Mouse (Mus musculus): Measurements from ENCODE around the gene Rere.

Rere gene

DNA sequence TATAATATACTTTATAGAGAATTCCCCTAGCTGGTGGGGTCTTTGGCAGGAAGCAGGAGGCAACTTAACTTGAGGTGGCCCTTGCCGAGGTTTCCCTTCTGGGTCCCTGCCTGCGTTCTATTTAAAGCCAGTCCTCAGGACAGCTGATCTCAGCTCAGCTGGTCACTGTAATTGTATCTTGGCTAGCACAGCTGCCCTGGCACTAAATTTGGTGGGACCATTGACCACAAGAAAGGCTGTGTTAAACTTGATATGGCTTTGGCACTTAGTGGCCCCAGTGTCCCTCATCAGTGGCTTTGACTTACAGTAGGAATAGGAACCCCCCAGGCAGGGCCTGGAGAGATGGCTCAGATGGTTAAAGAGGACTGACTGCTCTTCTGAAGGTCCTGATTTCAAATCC is 35.6 kb upstream of the Rere start:
- no peak for TF ChIP-seq GATA4 (IDR thresholded peaks at IDR 0.05; ENCODE audit: insufficient replicate concordance, low read length)

- no peak for TF ChIP-seq GATA4 (IDR thresholded peaks at IDR 0.05; ENCODE audit: insufficient replicate concordance, low read length)
Observed at GRCm38 (mm10) chr4:150248009-150248408, 33.4 kb upstream of the Rere start.

DNA sequence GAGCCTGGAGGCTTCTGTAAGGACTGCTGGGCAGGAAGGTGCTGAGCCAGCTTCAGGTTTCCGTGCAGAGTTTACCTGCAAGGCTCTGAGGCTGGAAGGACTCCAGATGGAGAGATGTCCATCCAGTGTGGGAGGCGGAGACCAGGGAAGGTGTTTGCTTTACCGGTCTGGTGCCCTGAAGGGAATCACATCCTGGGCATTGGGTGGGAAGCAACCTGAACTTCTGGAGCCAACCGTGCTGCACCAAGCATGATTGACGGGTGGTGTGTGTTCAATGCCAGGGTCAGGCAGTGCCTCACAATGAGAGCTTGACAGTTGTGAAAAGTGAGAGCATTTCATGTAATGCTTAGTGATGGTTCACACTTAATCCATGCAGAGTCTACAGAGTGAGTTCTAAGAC is 32.5 kb upstream of the Rere start:
- no peak for TF ChIP-seq GATA4 (IDR thresholded peaks at IDR 0.05; ENCODE audit: insufficient replicate concordance, low read length)

DNA sequence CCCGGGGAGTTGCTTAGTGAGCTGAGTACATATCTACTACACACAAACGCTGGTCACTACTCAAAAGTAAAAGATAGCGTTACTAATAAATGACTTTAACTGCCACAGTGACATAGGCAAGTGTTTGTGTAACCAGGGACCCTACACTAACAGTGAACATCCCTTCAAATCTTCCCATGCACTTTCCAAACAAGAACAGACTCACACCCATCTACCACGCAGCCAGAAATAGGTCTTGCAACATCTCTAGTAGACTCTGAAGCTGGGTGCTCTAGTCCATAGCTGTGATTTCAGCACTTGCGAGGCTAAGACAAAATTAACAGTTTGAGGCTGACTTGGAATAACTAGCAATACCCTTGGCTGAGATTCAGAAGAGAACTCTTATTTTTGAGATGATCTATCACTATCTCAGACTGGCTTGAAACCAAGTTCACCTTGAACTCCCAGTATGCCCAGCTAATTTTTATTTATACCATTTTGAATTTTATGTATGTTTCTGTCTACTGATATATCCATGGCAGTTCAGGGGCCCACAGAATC is 31.6 kb upstream of the Rere start:
- no peak for TF ChIP-seq GATA4 (IDR thresholded peaks at IDR 0.05; ENCODE audit: insufficient replicate concordance, low read length)

DNA sequence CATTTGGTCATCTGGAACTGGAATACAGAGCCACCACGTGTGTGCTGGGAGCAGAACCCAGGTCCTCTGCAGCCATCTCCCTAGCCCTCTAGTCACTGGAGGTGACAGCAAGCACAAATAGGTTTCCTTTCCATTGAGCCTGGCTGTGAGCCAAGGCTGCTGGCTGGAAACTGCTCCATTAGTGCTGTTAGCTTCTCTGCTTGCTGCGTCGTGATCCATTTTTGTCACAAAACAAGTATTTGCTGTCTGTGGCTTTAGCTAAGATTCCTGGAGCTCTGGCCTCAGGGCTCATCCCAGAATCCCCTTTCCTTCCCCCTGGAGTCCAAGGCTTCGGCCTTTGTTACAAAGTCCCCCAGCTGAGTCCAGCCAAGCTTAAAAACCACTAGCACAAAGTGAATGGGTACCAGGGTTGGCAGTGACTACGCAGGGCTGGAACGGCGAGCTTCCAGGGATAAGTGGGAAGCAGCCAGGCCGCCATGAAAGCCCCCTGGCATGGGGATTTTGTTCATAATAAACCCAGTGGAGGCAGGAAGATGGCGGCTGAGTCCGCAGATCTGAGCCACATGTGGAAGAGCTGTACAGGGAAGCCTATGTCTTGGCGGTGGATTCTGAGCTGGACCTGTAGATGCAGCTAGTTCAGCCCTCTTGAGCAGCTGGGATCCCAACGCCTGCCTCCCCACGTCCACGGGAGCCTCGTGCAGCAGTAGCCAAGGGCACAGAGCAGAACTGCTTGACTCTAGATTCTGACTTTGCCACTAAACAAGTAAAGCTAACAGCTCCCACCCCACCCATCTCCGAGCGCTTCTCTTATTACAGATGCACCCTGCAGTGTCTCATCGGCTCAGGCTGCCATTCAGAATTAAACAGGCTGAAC is 30.7 kb upstream of the Rere start:
- TF ChIP-seq GATA4 (IDR thresholded peaks at IDR 0.05; ENCODE audit: insufficient replicate concordance, low read length) = no peak

- no peak for TF ChIP-seq GATA4 (IDR thresholded peaks at IDR 0.05; ENCODE audit: insufficient replicate concordance, low read length)
Observed at GRCm38 (mm10) chr4:150254416-150254815, 27.0 kb upstream of the Rere start.

- no peak for TF ChIP-seq GATA4 (IDR thresholded peaks at IDR 0.05; ENCODE audit: insufficient replicate concordance, low read length)
Observed at GRCm38 (mm10) chr4:150255181-150255580, 26.3 kb upstream of the Rere start.

- 0 out of 2 replicates have a peak, but pooled peaks have one; percentile 10 for TF ChIP-seq GATA4 (IDR thresholded peaks at IDR 0.05; ENCODE audit: insufficient replicate concordance, low read length)
Observed at GRCm38 (mm10) chr4:150257252-150258204, 23.9 kb upstream of the Rere start.

GRCm38 (mm10) chr4:150258388-150258787 is 23.1 kb upstream of the Rere start:
- TF ChIP-seq GATA4 (IDR thresholded peaks at IDR 0.05; ENCODE audit: insufficient replicate concordance, low read length) = no peak

GRCm38 (mm10) chr4:150259577-150259976 is 21.9 kb upstream of the Rere start:
- TF ChIP-seq GATA4 (IDR thresholded peaks at IDR 0.05; ENCODE audit: insufficient replicate concordance, low read length) = no peak

GRCm38 (mm10) chr4:150260111-150260510 is 21.3 kb upstream of the Rere start:
- no peak for TF ChIP-seq GATA4 (IDR thresholded peaks at IDR 0.05; ENCODE audit: insufficient replicate concordance, low read length)

- no peak for TF ChIP-seq GATA4 (IDR thresholded peaks at IDR 0.05; ENCODE audit: insufficient replicate concordance, low read length)
Observed at GRCm38 (mm10) chr4:150260745-150261144, 20.7 kb upstream of the Rere start.

- TF ChIP-seq GATA4 (IDR thresholded peaks at IDR 0.05; ENCODE audit: insufficient replicate concordance, low read length) = no peak
Observed at GRCm38 (mm10) chr4:150262301-150262700, 19.1 kb upstream of the Rere start.

DNA sequence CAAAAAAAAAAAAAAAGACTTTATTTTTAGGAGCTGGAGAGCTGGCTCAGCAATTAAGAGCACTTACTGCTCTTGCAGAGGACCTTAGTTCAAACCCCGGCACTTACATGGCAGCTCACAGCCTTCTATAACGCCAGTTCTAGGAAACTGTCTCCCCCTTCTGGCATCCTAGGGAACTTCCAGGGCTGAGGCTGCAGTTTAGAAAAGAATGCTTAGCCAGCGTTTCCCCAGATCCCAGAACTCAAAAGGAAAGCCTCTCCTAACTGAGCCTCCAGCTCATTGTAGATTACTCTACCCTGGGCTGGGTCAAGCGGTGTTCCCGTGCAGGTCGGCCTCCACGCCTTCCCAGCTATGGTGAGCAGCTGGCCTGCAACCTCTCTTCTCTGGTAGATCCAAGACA is 16.5 kb upstream of the Rere start:
- no peak for TF ChIP-seq GATA4 (IDR thresholded peaks at IDR 0.05; ENCODE audit: insufficient replicate concordance, low read length)

GRCm38 (mm10) chr4:150265471-150265870 is 16.0 kb upstream of the Rere start:
- TF ChIP-seq GATA4 (IDR thresholded peaks at IDR 0.05; ENCODE audit: insufficient replicate concordance, low read length) = no peak

Measured in liver, adult (tissue).